Mouse (Mus musculus): Measurements from ENCODE around the gene Ccng2.

- no peak for TF ChIP-seq CTCF (conservative IDR thresholded peaks at IDR 0.05; ENCODE audit: insufficient read depth, insufficient read length, low read depth, low read length)
- TF ChIP-seq POLR2A (IDR thresholded peaks at IDR 0.05; ENCODE audit: low read depth, low read length) = no peak
Observed at GRCm38 (mm10) chr5:93296754-93297153, 29.7 kb downstream of the Ccng2 start.
